Mouse (Mus musculus) limb, embryonic 15.5 days (tissue): ENCODE data around the gene Me1. TPM values are rescaled to one million over a fixed set of nuclear protein-coding genes. Genes with fewer than 3 reads are reported as not detected.

Experiments
- ATAC-seq: fragments of 200-750 bp; cut with Nextera tagmentation; 2 replicates; pipeline ENCODE4 v1.8.0; 2017; ENCODE audit warnings: low read depth, moderate TSS enrichment; ENCODE audit not compliant: insufficient number of reproducible peaks, low FRiP score, low TSS enrichment
- H3K27ac ChIP-seq: fragments of 300-500 bp; sonication (generic); 2 replicates; pipeline ENCODE4 v1.5.1; 2015; ENCODE audit warnings: moderate library complexity, mild to moderate bottlenecking, inconsistent platforms
- H3K27me3 ChIP-seq: fragments of 300-500 bp; sonication (generic); 2 replicates; pipeline ENCODE4 v1.6.1; 2015; ENCODE audit warnings: inconsistent platforms
- H3K36me3 ChIP-seq: fragments of 300-500 bp; sonication (generic); 2 replicates; pipeline ENCODE4 v1.6.1; 2015; ENCODE audit warnings: inconsistent platforms
- H3K4me1 ChIP-seq: fragments of 300-500 bp; sonication (generic); 2 replicates; pipeline ENCODE4 v1.6.1; 2015; ENCODE audit warnings: inconsistent platforms
- H3K4me2 ChIP-seq: fragments of 300-500 bp; sonication (generic); 2 replicates; pipeline ENCODE4 v1.6.1; 2015; ENCODE audit warnings: mild to moderate bottlenecking, inconsistent platforms
- H3K4me3 ChIP-seq: fragments of 300-500 bp; sonication (generic); 2 replicates; pipeline ENCODE4 v1.5.1; 2015; ENCODE audit warnings: mild to moderate bottlenecking, inconsistent platforms
- H3K9ac ChIP-seq: fragments of 300-500 bp; sonication (generic); 2 replicates; pipeline ENCODE4 v1.6.1; 2015; ENCODE audit warnings: inconsistent platforms
- H3K9me3 ChIP-seq: fragments of 300-500 bp; sonication (generic); 2 replicates; pipeline ENCODE4 v1.6.1; 2016; ENCODE audit warnings: inconsistent platforms
- WGBS: fragments of 180-500 bp; shearing (Covaris S2); methylation state at CpG from one replicate; pipeline ENCODE4 v1.1.7; 2015; 5-methylcytosine and 5-hydroxymethylcytosine counted together
- polyA plus RNA-seq: library from polyadenylated mRNA; unstranded; fragments of >200 nt; fragmentation: Nextera tagmentation; extraction: Ambion mirVana; gene quantifications from 2 replicates; pipeline ENCODE4 v1.2.1, GENCODE M21; 2015

Gene Me1
- polyA plus RNA-seq, 1 experiment from 2014 or later: 32.4 TPM

DNA sequence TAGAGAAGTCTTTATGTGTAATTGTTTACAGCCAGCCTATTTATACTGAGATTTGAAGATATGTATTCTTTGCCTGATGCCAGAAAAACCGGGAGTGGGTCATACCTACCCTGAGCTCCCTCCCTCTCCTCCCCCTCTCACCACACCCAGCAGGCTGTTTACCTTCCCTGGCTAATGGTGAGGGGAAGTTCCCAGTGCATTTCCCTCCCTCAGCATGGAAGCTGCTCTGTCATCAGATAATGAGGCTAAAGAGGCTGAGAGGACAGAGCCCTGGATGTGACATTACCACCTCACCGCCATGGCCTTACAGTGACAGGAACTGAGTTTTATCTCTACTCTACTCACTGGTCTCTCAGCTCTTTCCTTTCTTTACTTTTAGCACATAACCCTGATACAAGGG is 6.1 kb upstream of the Me1 start:
- Histone ChIP-seq H3K9me3 (no peaks in the 10 kb centered on the region), H3K4me3 (no peak overlapping the region), H3K9ac (no peak overlapping the region), H3K4me1 (peaks cover 3% of the 10 kb centered on the region; the same call in 1 of the 2 replicates), H3K36me3 (no peaks in the 10 kb centered on the region), H3K27me3 (no peaks in the 10 kb centered on the region), H3K27ac (peak overlapping the region; percentile 67), H3K4me2 (no peak overlapping the region)
- no peak for ATAC-seq
- WGBS: 26% methylated on average over 2 of the region's 2 CpGs

GRCm38 (mm10) chr9:86701264-86701663 is 5.5 kb upstream of the Me1 start:
- no peak overlapping the region for H3K9ac ChIP-seq
- H3K36me3 ChIP-seq: no peaks in the 10 kb centered on the region
- WGBS: 25% methylated on average over 5 of the region's 5 CpGs
- no peak overlapping the region for H3K4me3 ChIP-seq
- no peaks in the 10 kb centered on the region for H3K27me3 ChIP-seq
- no peaks in the 10 kb centered on the region for H3K9me3 ChIP-seq
- no peak overlapping the region for H3K4me2 ChIP-seq
- peak overlapping the region; percentile 47; the same call in 1 of the 2 replicates for H3K27ac ChIP-seq
- peak; percentile 79 for ATAC-seq
- H3K4me1 ChIP-seq: peaks cover 3% of the 10 kb centered on the region; the same call in 1 of the 2 replicates

- WGBS: under 1% methylated on average over 28 of the region's 56 CpGs
- peak overlapping the region; percentile 86 for H3K27ac ChIP-seq
These were observed 445 bp downstream of the Me1 start for GRCm38 (mm10) chr9:86695199-86695817.

GRCm38 (mm10) chr9:86694644-86695043 is 1.1 kb downstream of the Me1 start:
- peaks cover 5% of the 10 kb centered on the region for H3K4me1 ChIP-seq
- no peak overlapping the region for H3K27ac ChIP-seq
- no peak for ATAC-seq
- no peaks in the 10 kb centered on the region for H3K27me3 ChIP-seq
- H3K9ac ChIP-seq: no peak overlapping the region
- H3K4me3 ChIP-seq: peak overlapping the region; percentile 76
- WGBS: 92% methylated on average over 7 of the region's 7 CpGs
- H3K9me3 ChIP-seq: no peaks in the 10 kb centered on the region
- H3K36me3 ChIP-seq: no peaks in the 10 kb centered on the region
- peak overlapping the region; percentile 90; the same call in 1 of the 2 replicates for H3K4me2 ChIP-seq

More at GRCm38 (mm10) chr9:86695199-86695817, 445 bp downstream of the Me1 start:
- Histone ChIP-seq H3K4me3 (peak overlapping the region; percentile 76), H3K4me1 (peaks cover 5% of the 10 kb centered on the region), H3K36me3 (no peaks in the 10 kb centered on the region), H3K9ac (peak overlapping the region; percentile 77), H3K9me3 (no peaks in the 10 kb centered on the region), H3K27me3 (no peaks in the 10 kb centered on the region), H3K4me2 (peak overlapping the region; percentile 90)
- 0 out of 2 replicates have a peak, but pooled peaks have one; percentile 10 for ATAC-seq

- Histone ChIP-seq H3K9me3 (no peaks in the 10 kb centered on the region), H3K4me2 (no peak overlapping the region), H3K36me3 (no peaks in the 10 kb centered on the region), H3K4me3 (no peak overlapping the region), H3K4me1 (peaks cover 5% of the 10 kb centered on the region), H3K9ac (no peak overlapping the region), H3K27ac (no peak overlapping the region), H3K27me3 (no peaks in the 10 kb centered on the region)
- WGBS: 77% methylated on average over 6 of the region's 6 CpGs
- ATAC-seq: no peak
These were observed 1.8 kb downstream of the Me1 start for GRCm38 (mm10) chr9:86693935-86694334.

GRCm38 (mm10) chr9:86692676-86693075 is 3.1 kb downstream of the Me1 start:
- WGBS: 68% methylated on average over 3 of the region's 3 CpGs
- H3K9me3 ChIP-seq: no peaks in the 10 kb centered on the region
- H3K4me1 ChIP-seq: peaks cover 5% of the 10 kb centered on the region
- H3K27me3 ChIP-seq: no peaks in the 10 kb centered on the region
- H3K4me2 ChIP-seq: no peak overlapping the region
- H3K9ac ChIP-seq: no peak overlapping the region
- H3K4me3 ChIP-seq: no peak overlapping the region
- no peaks in the 10 kb centered on the region for H3K36me3 ChIP-seq
- no peak overlapping the region for H3K27ac ChIP-seq
- no peak for ATAC-seq

GRCm38 (mm10) chr9:86692251-86692650 is 3.5 kb downstream of the Me1 start:
- H3K9ac ChIP-seq: no peak overlapping the region
- H3K4me3 ChIP-seq: no peak overlapping the region
- no peaks in the 10 kb centered on the region for H3K27me3 ChIP-seq
- H3K27ac ChIP-seq: no peak overlapping the region
- H3K9me3 ChIP-seq: no peaks in the 10 kb centered on the region
- H3K4me2 ChIP-seq: no peak overlapping the region
- no peak for ATAC-seq
- WGBS: 78% methylated on average over 5 of the region's 5 CpGs
- H3K36me3 ChIP-seq: no peaks in the 10 kb centered on the region
- H3K4me1 ChIP-seq: peaks cover 5% of the 10 kb centered on the region

GRCm38 (mm10) chr9:86691101-86691500 is 4.7 kb downstream of the Me1 start:
- 89% methylated on average over 3 of the region's 3 CpGs for WGBS
- no peak overlapping the region for H3K4me3 ChIP-seq
- no peak overlapping the region for H3K27ac ChIP-seq
- no peaks in the 10 kb centered on the region for H3K9me3 ChIP-seq
- no peaks in the 10 kb centered on the region for H3K27me3 ChIP-seq
- no peak overlapping the region for H3K9ac ChIP-seq
- ATAC-seq: no peak
- H3K4me1 ChIP-seq: peaks cover 5% of the 10 kb centered on the region
- no peak overlapping the region for H3K4me2 ChIP-seq
- H3K36me3 ChIP-seq: no peaks in the 10 kb centered on the region

DNA sequence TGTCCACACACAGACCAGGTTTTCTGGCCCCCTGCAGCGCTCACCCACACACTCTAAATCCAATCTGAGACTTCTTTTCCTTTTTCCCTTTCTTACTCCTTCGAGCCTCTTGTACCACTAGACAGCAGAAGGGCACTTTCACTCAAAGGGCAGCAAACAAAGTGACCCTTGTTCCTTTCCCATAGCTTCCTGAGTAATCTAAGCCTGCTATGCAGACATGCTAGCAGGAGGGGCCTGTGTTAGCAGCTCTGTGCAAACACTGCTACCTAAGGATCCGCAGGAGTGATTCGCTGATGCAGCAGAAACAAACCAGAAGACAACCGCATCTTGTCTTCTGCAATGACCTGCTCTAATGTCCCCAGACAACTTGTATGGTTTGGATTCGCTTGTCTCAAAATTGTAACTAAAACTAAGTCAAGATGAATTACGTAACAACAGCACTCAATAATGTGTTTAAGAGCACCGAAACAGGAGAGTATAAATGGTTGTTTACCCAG is 12.0 kb downstream of the Me1 start:
- ATAC-seq: no peak
- Histone ChIP-seq H3K36me3 (no peaks in the 10 kb centered on the region), H3K4me1 (peaks cover 8% of the 10 kb centered on the region; the same call in 1 of the 2 replicates), H3K9me3 (no peaks in the 10 kb centered on the region), H3K4me3 (no peak overlapping the region), H3K27ac (peak overlapping the region; percentile 54), H3K27me3 (no peaks in the 10 kb centered on the region), H3K9ac (no peak overlapping the region), H3K4me2 (no peak overlapping the region)
- WGBS: 61% methylated on average over 8 of the region's 8 CpGs

GRCm38 (mm10) chr9:86682844-86683243 is 12.9 kb downstream of the Me1 start:
- Histone ChIP-seq H3K9ac (no peak overlapping the region), H3K4me1 (peaks cover 8% of the 10 kb centered on the region; the same call in 1 of the 2 replicates), H3K9me3 (no peaks in the 10 kb centered on the region), H3K4me2 (no peak overlapping the region), H3K4me3 (no peak overlapping the region), H3K27me3 (no peaks in the 10 kb centered on the region), H3K36me3 (no peaks in the 10 kb centered on the region), H3K27ac (no peak overlapping the region)
- 34% methylated on average over 6 of the region's 6 CpGs for WGBS
- ATAC-seq: peak; percentile 71; the same call in 1 of the 2 replicates

GRCm38 (mm10) chr9:86682278-86682677 is 13.5 kb downstream of the Me1 start:
- WGBS: 86% methylated on average over 4 of the region's 4 CpGs
- no peak overlapping the region for H3K27ac ChIP-seq
- ATAC-seq: no peak

GRCm38 (mm10) chr9:86680431-86680830 is 15.3 kb downstream of the Me1 start:
- Histone ChIP-seq H3K4me1 (peaks cover 8% of the 10 kb centered on the region; the same call in 1 of the 2 replicates), H3K9me3 (no peaks in the 10 kb centered on the region), H3K4me3 (no peak overlapping the region), H3K27ac (no peak overlapping the region), H3K27me3 (no peaks in the 10 kb centered on the region), H3K4me2 (no peak overlapping the region), H3K36me3 (no peaks in the 10 kb centered on the region), H3K9ac (no peak overlapping the region)
- ATAC-seq: no peak
- WGBS: 89% methylated on average over 6 of the region's 6 CpGs

More at GRCm38 (mm10) chr9:86682278-86682677, 13.5 kb downstream of the Me1 start:
- Histone ChIP-seq H3K4me3 (no peak overlapping the region), H3K9me3 (no peaks in the 10 kb centered on the region), H3K4me1 (peaks cover 8% of the 10 kb centered on the region; the same call in 1 of the 2 replicates), H3K9ac (no peak overlapping the region), H3K4me2 (no peak overlapping the region), H3K27me3 (no peaks in the 10 kb centered on the region), H3K36me3 (no peaks in the 10 kb centered on the region)
